Mouse (Mus musculus) limb, embryonic 13.5 days (tissue): ENCODE results near the gene Plxnc1. TPM values are rescaled to one million over a fixed set of nuclear protein-coding genes. Genes with fewer than 3 reads are reported as not detected.

Source experiments
- ATAC-seq: fragments of 200-750 bp; cut with Nextera tagmentation; 2 replicates; pipeline ENCODE4 v1.8.0; 2017; ENCODE audit warnings: low read depth, moderate number of reproducible peaks, moderate TSS enrichment; ENCODE audit not compliant: low FRiP score
- H3K27ac ChIP-seq: fragments of 300-500 bp; sonication (generic); 2 replicates; pipeline ENCODE4 v1.5.1; 2015; ENCODE audit warnings: inconsistent platforms, mild to moderate bottlenecking, moderate library complexity
- H3K27me3 ChIP-seq: fragments of 300-500 bp; sonication (generic); 2 replicates; pipeline ENCODE4 v1.6.1; 2015; ENCODE audit warnings: mild to moderate bottlenecking, inconsistent platforms
- H3K36me3 ChIP-seq: fragments of 300-500 bp; sonication (generic); 2 replicates; pipeline ENCODE4 v1.6.1; 2015; ENCODE audit warnings: inconsistent platforms, mild to moderate bottlenecking, moderate library complexity
- H3K4me1 ChIP-seq: fragments of 300-500 bp; sonication (generic); 2 replicates; pipeline ENCODE4 v1.6.1; 2015; ENCODE audit warnings: inconsistent platforms
- H3K4me2 ChIP-seq: fragments of 300-500 bp; sonication (generic); replicated peaks from 2 replicates; pipeline ENCODE4 v1.6.1; 2015; ENCODE audit warnings: inconsistent platforms, mild to moderate bottlenecking, moderate library complexity
- H3K4me3 ChIP-seq: fragments of 300-500 bp; sonication (generic); 2 replicates; pipeline ENCODE4 v1.5.1; 2015; ENCODE audit warnings: moderate library complexity, mild to moderate bottlenecking, inconsistent platforms
- H3K9ac ChIP-seq: fragments of 300-500 bp; sonication (generic); 2 replicates; pipeline ENCODE4 v1.6.1; 2015; ENCODE audit warnings: mild to moderate bottlenecking, inconsistent platforms
- H3K9me3 ChIP-seq: fragments of 300-500 bp; sonication (generic); 2 replicates; pipeline ENCODE4 v1.6.1; 2016; ENCODE audit warnings: inconsistent platforms
- WGBS: fragments of 180-500 bp; shearing (Covaris S2); methylation state at CpG from one replicate; pipeline ENCODE4 v1.1.7; 2015; 5-methylcytosine and 5-hydroxymethylcytosine counted together
- polyA plus RNA-seq: library from polyadenylated mRNA; unstranded; fragments of >200 nt; fragmentation: Nextera tagmentation; extraction: Ambion mirVana; gene quantifications from 2 replicates; pipeline ENCODE4 v1.2.1, GENCODE M21; 2015

The Plxnc1 gene
- polyA plus RNA-seq, 1 experiment from 2014 or later = 2.7 TPM

GRCm38 (mm10) chr10:94827325-94827724 lies 117.3 kb downstream of the Plxnc1 start:
- Histone ChIP-seq H3K4me1 (peaks cover 71% of the 10 kb centered on the region), H3K36me3 (no peaks in the 10 kb centered on the region), H3K9me3 (no peaks in the 10 kb centered on the region), H3K9ac (no peak overlapping the region), H3K4me3 (no peak overlapping the region), H3K27me3 (no peaks in the 10 kb centered on the region), H3K27ac (no peak overlapping the region), H3K4me2 (no peak overlapping the region)
- 74% methylated on average over 10 of the region's 10 CpGs for WGBS
- no peak for ATAC-seq

- Histone ChIP-seq H3K4me1 (peaks cover 71% of the 10 kb centered on the region), H3K4me2 (no peak overlapping the region), H3K9me3 (no peaks in the 10 kb centered on the region), H3K4me3 (no peak overlapping the region), H3K9ac (no peak overlapping the region), H3K27ac (no peak overlapping the region), H3K36me3 (no peaks in the 10 kb centered on the region), H3K27me3 (no peaks in the 10 kb centered on the region)
- WGBS = 70% methylated on average over 12 of the region's 12 CpGs
- no peak for ATAC-seq
These were observed 118.2 kb downstream of the Plxnc1 start for GRCm38 (mm10) chr10:94826436-94826835.

DNA sequence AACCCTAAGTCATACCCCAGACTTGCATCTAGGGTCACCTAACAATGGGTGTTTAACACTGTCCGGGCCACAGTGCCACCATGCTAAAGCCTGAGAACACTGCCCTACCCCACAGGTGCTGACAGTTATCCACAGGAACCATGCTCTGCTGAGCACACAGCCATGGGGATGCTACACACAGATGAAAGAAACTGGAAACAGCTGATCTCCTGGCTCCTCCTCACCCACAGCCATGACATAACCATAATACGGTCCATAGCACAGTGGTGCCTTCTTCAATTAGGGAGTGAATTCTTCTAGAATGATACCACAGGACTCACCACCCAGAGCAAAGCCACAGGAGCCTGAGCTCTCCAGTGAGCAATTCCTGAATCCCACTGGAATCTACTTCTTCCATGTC lies 118.7 kb downstream of the Plxnc1 start:
- Histone ChIP-seq H3K27ac (no peak overlapping the region), H3K27me3 (no peaks in the 10 kb centered on the region), H3K36me3 (no peaks in the 10 kb centered on the region), H3K4me1 (peaks cover 71% of the 10 kb centered on the region), H3K9me3 (no peaks in the 10 kb centered on the region), H3K4me2 (no peak overlapping the region), H3K9ac (no peak overlapping the region), H3K4me3 (no peak overlapping the region)
- ATAC-seq = no peak
- 94% methylated on average over 2 of the region's 2 CpGs for WGBS

GRCm38 (mm10) chr10:94823971-94824760 lies 120.5 kb downstream of the Plxnc1 start:
- 6% methylated on average over 11 of the region's 11 CpGs for WGBS
- peak overlapping the region; percentile 85 for H3K27ac ChIP-seq
- ATAC-seq = peak; percentile 74
- no peak overlapping the region for H3K4me3 ChIP-seq
- H3K36me3 ChIP-seq = no peaks in the 10 kb centered on the region
- no peaks in the 10 kb centered on the region for H3K9me3 ChIP-seq
- peaks cover 64% of the 10 kb centered on the region for H3K4me1 ChIP-seq
- peak overlapping the region; percentile 51 for H3K4me2 ChIP-seq
- no peaks in the 10 kb centered on the region for H3K27me3 ChIP-seq
- no peak overlapping the region for H3K9ac ChIP-seq

DNA sequence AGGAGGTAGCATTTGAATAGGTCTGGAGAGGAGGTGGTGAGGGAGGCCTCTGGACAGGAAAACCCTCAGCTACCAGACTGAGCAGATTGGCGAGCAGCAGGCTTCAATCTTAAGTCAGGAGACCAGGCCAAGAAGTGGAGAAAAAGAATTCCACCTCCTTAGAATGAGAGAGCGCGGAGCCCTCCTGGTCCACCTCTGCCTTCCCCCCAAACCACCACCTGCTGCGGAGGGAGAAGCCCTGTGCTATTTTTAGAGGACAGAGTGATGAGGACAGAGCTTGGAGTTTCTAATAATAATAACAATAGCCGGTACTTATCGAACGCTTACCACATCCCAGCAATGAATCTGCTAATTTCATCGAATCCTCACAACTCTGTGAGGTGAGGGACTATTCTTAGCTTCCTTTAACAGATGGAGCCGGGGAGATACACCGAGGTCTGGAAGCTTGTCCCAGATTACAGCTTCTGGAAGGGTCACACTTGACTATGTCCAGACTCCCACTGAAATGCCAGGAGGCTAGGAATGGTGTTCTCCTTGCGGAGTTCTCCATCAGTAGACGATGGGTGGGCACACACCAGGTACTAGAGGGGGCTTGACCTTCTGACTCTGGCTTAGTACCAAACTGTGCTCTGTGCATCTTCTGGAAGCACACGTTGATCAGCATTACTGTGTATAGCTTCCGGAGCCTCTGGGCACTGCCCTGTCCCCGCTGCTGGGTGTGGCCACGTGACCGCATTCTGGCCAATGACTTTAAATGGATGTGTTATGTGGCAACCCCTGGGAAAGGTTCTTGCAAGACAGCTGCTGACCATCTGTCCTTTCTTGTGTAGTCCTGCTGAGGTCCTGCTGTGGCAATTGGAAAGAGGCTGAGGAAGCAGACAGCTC lies 125.6 kb downstream of the Plxnc1 start:
- peaks cover 39% of the 10 kb centered on the region for H3K4me1 ChIP-seq

DNA sequence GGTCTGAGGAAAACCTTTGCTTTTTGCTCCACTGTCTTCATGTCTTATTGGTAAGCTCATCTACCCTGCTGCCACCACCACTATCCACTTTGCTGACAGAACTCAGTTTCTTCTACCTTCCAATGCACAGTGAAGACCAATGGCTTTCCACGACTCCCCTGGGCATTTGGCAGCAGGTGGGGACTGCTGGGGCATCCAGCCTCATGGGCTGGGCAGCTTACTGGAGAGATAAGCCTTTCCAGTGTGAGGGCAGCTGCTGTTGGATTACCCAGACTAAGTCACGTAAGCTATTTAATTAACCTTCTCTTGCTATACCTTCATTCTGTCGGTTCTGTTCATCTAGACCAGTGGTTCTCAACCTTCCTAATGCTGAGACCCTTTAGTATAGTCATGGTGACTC lies 126.5 kb downstream of the Plxnc1 start:
- H3K4me2 ChIP-seq = no peak overlapping the region
- peaks cover 34% of the 10 kb centered on the region for H3K4me1 ChIP-seq
- no peak overlapping the region for H3K27ac ChIP-seq
- no peak for ATAC-seq
- no peaks in the 10 kb centered on the region for H3K27me3 ChIP-seq
- no peaks in the 10 kb centered on the region for H3K9me3 ChIP-seq
- WGBS = 83% methylated on average over 3 of the region's 3 CpGs
- H3K4me3 ChIP-seq = no peak overlapping the region
- H3K36me3 ChIP-seq = no peaks in the 10 kb centered on the region
- no peak overlapping the region for H3K9ac ChIP-seq

More for the DNA sequence above, 125.6 kb downstream of the Plxnc1 start:
- 81% methylated on average over 17 of the region's 17 CpGs for WGBS
- Histone ChIP-seq H3K4me2 (no peak overlapping the region), H3K4me3 (no peak overlapping the region), H3K27me3 (no peaks in the 10 kb centered on the region), H3K9me3 (no peaks in the 10 kb centered on the region), H3K36me3 (no peaks in the 10 kb centered on the region), H3K27ac (no peak overlapping the region), H3K9ac (no peak overlapping the region)
- ATAC-seq = no peak

DNA sequence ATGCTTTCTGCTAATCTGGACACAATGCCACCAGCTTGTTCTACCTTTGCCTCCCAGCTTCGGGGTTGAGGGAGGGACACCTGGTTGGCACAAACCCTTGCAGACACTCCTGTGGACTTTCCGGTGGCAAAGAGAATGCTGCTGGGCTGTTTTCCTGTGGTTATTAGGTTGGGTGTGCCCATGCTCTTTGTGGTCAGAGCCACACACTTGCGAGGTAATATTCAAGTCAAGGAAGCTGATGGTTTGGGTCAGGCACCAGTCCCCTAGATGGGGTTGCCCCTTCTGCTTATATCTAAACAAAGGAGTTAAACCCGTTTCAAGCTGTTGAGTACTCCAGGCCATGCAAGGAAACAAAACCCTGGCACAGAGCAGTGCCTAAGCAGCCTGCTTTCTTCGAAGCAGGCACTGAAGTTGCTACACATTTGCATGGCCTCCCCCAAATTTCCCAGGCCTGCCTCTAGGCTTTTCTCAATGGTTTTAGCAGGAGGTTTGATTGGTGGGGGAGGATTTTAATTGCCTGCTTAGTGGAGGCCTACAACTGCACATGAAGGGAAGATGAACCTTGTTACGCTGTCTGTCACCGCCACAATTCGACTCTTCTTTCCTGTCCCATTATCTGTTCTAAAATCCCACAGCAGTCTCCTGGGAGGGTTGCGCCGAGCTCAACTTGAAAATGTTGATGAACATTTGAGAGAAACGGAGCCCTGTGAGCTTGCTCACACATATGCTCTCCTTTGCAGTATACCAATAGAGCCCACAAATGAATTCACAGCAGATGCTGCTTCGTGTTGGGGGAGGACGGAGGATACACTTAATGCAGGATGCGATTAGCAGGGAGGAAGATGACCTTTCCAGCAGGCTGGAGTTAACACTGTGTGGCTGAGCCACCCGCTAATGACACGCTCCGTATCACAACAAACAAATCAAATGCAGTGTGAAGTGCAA lies 132.5 kb downstream of the Plxnc1 start:
- Histone ChIP-seq H3K27me3 (no peaks in the 10 kb centered on the region; the same call in 1 of the 2 replicates), H3K9me3 (no peaks in the 10 kb centered on the region), H3K4me3 (no peak overlapping the region), H3K4me1 (peaks cover 16% of the 10 kb centered on the region), H3K4me2 (no peak overlapping the region), H3K9ac (no peak overlapping the region), H3K36me3 (no peaks in the 10 kb centered on the region), H3K27ac (no peak overlapping the region)
- no peak for ATAC-seq
- 67% methylated on average over 17 of the region's 17 CpGs for WGBS

- Histone ChIP-seq H3K27me3 (no peaks in the 10 kb centered on the region; the same call in 1 of the 2 replicates), H3K9ac (no peak overlapping the region), H3K4me2 (no peak overlapping the region), H3K4me3 (no peak overlapping the region), H3K27ac (no peak overlapping the region), H3K9me3 (no peaks in the 10 kb centered on the region), H3K4me1 (peaks cover 4% of the 10 kb centered on the region; the same call in 1 of the 2 replicates), H3K36me3 (no peaks in the 10 kb centered on the region)
- 79% methylated on average over 7 of the region's 7 CpGs for WGBS
- no peak for ATAC-seq
These were observed 134.6 kb downstream of the Plxnc1 start for GRCm38 (mm10) chr10:94809946-94810472.

- Histone ChIP-seq H3K36me3 (no peaks in the 10 kb centered on the region), H3K27me3 (no peaks in the 10 kb centered on the region; the same call in 1 of the 2 replicates), H3K27ac (no peak overlapping the region), H3K4me2 (no peak overlapping the region), H3K9me3 (no peaks in the 10 kb centered on the region), H3K4me3 (no peak overlapping the region), H3K4me1 (peaks cover 8% of the 10 kb centered on the region), H3K9ac (no peak overlapping the region)
- no peak for ATAC-seq
- 36% methylated on average over 6 of the region's 6 CpGs for WGBS
These were observed 136.4 kb downstream of the Plxnc1 start for GRCm38 (mm10) chr10:94808275-94808674.

DNA sequence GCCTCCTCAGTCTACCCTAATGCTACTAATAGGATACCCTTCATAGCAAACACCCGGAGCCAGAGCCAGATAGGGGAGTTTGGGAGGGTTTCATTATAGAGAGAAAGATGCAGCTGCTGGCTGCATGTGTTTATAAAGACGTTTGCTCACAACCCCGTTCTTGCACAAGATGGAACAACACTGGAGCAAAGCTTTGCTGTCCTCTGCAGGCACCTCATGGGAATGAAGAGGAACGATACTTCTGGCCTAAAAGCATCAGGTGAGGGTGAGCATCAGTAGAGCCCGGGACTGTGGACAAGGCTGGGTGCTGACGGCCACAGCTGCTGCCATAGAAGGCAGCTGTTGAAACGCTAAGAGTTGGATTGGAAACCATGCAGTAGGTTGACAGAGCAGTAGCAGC lies 137.3 kb downstream of the Plxnc1 start:
- Histone ChIP-seq H3K27me3 (no peaks in the 10 kb centered on the region), H3K4me3 (no peak overlapping the region), H3K9me3 (no peaks in the 10 kb centered on the region), H3K9ac (no peak overlapping the region), H3K4me2 (no peak overlapping the region), H3K27ac (no peak overlapping the region), H3K4me1 (peaks cover 8% of the 10 kb centered on the region), H3K36me3 (no peaks in the 10 kb centered on the region)
- WGBS = 68% methylated on average over 7 of the region's 7 CpGs
- no peak for ATAC-seq

GRCm38 (mm10) chr10:94804909-94805220 lies 139.8 kb downstream of the Plxnc1 start:
- Histone ChIP-seq H3K9me3 (no peaks in the 10 kb centered on the region), H3K27ac (no peak overlapping the region), H3K4me1 (peaks cover 8% of the 10 kb centered on the region), H3K9ac (no peak overlapping the region), H3K27me3 (no peaks in the 10 kb centered on the region), H3K36me3 (no peaks in the 10 kb centered on the region), H3K4me2 (no peak overlapping the region), H3K4me3 (no peak overlapping the region)
- no peak for ATAC-seq
- 70% methylated on average over 1 of the region's 1 CpGs for WGBS
